Mouse (Mus musculus) liver (tissue): ENCODE measurements around the gene Gm8298.
"Not testable (repeated sequence)": the region's sequence is repeated elsewhere in the genome, so short reads cannot be mapped to it uniquely, and the experiment has no call there.

ENCODE experiments used
- DNase-seq: peaks from one replicate; pipeline ENCODE4 v3.0.0-alpha.2; 2020; ENCODE audit warnings: mixed read lengths

The Gm8298 gene

DNA sequence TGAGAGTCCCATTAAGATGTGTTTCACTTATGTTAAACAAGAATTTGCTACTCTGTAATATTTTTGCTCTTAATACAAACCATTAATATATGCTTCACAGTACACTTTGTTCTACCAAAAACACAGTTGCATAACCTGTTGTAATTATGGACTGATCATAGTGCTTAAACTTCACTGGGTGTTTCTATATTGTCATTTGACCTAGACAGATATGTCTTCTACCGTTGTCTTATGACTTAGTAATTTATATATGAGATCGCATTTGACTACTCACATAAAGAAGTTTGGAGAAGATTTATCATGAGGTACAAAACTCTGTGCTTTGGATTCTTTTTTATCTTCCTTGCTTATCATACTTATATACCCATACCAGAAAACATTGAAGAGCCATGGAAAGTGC, at the start of gene Gm8298:
Gene Gm8298, plus strand, starts transcription at position 301 of the 400 bp plus-strand sequence.
- no peak for DNase-seq

DNA sequence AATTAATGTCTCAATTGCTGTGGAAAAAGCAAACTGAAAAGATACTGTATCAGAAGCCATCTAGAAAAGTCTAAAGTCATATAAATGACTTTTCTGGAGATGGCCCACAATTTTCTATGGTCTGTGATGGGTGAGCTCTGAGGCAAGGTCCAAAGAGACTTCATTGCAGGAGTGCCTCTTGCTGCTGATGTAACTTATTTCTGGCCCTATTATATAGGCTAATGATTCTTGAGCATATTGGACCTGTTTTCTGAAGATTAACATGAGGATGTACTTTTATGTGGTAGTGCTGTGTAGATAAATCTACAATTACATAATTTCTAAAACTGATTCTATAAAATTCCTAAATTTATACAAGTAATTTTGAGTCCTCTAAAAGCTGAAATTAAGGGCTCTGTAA, 47.7 kb upstream of the Gm8298 start:
- no peak for DNase-seq

DNA sequence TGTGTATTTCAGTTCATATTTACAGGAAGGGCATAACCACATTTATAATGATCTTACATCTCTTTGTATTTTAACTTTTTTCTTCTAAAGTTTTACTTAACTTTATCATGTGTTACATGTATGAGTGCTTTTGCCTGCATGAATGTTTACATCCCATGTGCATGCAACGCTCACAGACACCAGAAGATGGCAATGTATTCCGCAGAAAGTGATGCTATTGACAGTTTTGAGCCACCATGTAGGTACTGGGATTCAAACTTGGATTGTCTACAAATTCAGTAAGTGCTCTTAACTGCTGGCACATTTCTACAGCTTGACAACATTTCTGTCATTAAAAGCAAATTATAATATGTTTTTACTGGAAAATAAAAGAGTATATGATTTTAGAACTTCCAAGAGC, 9.9 kb downstream of the Gm8298 start:
- peak; percentile 18 for DNase-seq

DNA sequence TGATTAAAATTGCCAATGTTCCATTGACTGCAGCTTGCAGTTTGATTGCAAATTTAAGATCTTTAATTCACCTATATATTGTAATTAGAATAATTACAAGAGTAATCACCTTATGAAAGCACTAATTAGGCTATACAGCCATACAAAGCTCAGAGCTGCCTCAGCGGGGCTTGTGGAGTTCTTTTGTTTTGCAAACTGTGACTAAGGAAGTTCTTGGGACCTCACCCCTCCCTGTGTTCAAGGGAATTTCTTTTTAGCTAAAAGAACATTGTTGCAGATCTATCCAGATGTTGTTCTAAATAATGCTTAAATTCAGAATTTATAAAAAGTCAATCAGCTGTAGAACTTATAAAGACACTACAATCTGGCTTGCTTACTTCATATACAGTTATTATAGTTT, 16.8 kb downstream of the Gm8298 start:
- DNase-seq = not testable (repeated sequence)

DNA sequence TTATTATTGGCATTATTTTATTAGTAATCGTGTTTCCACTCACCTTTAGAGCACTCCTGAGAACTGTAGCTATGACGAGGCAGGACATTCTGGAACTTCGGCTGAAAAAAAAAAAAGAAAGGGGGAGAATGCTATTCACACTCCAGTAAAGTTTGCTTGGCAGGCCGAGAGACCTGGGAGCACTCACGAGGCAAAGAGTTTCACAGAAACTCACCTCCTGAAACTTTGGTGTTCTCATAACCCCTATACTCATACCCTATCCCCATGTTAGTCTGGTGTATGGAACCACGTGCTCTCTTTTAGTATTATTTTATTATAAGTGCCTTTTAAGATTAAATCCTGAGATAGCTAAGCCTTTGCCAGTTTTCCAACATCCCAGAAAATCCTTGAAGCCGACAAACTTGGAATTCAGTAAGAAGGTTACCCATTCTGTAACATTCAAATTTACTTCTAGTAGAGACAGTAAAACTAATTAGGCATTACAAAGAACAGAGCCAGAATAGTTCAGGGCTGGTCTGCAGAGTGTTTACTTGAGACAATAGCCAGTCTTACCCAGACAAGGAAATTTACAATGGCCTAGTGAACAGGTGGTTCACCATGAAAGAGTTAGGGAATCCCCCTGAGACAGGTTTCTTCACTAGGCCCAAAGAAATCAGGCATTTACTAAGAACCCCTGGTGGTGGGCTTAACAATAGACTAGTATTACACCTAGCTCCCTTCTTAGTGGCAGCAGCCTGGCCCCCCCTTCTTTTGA, 19.1 kb downstream of the Gm8298 start:
- DNase-seq = not testable (repeated sequence)

DNA sequence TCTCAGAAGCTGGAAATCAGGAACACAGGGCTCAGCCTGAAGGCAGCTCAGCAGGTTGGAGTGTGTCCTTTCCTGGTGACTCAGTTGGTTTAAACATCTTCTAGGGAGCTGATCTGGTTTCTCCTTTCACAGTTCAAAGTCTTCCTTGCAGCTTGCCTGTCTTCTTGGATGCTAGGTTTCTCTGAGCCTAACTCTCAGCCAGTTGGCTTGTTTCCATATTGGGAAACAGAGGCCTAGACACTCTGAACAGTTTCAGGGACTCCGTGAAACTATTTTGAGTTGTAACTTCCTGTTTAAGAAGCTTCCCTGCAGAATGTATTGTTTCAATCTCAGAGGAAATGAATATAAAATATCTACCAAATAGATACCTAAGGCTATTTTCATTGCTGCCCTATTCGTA, 32.4 kb downstream of the Gm8298 start:
- DNase-seq = no peak

DNA sequence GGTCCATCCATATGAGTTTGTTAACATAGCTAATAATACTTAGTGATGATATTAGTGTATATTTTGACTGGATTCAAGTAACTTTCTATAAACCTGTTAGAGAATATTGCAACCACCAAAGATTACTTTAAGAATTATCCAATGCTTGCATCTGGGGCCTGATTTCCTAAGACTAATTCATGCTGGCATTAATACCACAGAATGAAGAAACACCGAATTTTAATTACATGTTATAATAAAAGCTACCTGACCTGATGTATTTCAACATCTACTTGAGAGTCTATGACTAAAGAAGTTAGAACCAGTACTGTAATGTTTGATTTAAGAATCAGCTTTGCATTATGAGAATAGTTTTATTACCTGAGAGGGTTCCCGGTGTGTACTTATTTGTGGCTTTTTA, 64.1 kb downstream of the Gm8298 start, which contains the start of gene C130079G13Rik:
Gene C130079G13Rik, plus strand, starts transcription at position 301 of the 400 bp plus-strand sequence.
- DNase-seq = no peak
